Mouse (Mus musculus) heart, adult 8-10 months (tissue): Measurements from ENCODE around the gene Iqcn. TPM values are rescaled to one million over a fixed set of nuclear protein-coding genes. Genes with fewer than 3 reads are reported as not detected.

Experiments
- DNase-seq: peaks from one replicate; pipeline ENCODE4 v3.0.0; 2022; ENCODE audit warnings: low spot score
- total RNA-seq, 4 experiments: library from RNA; stranded (reverse); gene quantifications; 2 replicates each; pipeline ENCODE4 v1.2.4; 2022

Iqcn gene
- total RNA-seq, 4 experiments from 2014 or later, result 0.06 TPM; not detected in 3

DNA sequence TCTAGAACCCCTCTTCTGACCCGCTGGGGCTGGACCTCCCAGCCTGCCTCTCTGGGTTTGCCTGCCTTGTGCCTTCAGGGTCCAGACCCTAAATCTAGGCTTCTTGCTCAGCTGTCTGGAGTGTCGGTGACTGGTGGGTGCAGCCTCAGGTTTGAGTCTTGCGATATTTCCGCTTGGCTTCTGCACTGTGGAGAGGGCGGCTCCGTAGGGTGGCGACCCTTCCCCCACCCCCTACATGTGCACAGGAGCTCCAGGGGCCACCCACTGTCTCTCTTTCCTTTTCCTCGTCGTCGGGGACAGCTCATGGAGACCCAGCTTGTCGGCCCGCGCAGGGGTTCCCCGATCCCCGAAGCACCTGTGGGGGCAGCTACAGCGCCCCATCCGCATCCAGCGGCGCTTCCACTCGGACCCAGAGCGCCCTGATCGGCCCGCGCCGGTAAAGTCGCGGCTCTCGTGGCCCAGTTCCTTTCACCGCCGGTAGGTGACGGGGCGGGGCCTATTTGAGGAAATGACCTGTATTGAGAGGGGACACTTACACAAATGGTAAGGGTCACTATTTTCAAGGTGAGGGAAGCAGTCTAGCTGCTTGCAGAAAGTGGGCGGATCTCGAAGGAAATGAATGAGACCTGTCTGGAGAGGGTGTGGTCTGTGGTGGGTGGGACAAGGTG is 26.7 kb downstream of the Iqcn start:
- DNase-seq, result no peak

DNA sequence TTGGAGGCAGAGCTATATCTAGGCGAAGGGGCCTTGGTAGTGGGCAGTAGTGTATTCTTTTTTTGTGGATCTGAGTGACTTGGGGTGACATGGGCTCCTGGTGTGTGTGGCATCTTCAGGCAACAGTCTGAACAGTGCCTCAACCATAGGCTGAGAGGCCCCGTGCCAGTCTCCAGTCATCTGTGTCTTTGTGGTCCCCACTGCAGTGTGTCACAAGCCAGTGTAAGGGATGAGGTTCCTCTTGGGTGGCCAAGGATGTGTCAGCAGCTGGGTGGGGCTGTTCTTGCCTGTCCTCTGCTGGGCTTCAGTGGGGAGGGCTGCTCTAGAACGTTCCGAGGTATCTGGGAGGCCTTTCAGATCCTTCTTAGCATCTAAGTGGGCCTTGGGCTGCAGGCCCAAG is 27.7 kb downstream of the Iqcn start:
- no peak for DNase-seq

DNA sequence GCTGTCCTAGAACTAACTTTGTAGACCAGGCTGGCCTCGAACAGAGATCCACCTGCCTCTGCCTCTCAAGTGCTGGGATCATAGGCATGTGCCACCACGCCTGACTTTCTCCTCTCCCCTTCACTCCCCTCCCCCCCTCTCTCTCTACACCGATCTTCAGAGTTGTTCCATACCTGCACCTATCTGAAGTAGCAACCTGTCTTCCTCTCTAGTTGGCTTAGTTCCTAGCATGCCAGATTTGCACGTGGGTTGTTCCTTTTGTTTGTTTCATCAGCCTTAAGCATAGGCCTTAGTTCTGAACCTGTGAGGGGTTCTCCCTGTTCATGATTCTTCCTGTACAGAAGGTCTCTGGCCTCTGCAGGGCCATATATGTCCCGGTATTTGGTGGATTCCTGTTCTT is 34.4 kb downstream of the Iqcn start:
- no peak for DNase-seq

DNA sequence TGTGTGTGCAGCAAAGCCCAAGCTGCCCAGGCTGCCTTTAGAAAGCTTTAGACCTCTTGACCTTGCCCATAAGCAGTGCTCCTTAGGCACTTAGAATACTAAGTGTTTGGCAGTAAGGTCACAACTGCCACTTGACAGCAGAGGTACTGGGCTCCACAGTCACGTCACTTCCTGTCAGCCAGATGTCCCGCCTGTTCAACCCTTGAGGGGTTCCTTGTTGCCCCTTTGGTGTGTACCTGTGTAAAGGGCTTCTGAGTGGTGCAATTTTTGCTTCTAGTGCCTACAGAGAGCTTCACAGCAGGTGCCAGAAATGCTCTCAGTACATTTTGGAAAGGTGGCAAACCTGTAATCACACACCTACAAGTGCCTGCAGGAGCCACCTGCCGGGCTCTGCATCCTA is 35.0 kb downstream of the Iqcn start:
- no peak for DNase-seq

DNA sequence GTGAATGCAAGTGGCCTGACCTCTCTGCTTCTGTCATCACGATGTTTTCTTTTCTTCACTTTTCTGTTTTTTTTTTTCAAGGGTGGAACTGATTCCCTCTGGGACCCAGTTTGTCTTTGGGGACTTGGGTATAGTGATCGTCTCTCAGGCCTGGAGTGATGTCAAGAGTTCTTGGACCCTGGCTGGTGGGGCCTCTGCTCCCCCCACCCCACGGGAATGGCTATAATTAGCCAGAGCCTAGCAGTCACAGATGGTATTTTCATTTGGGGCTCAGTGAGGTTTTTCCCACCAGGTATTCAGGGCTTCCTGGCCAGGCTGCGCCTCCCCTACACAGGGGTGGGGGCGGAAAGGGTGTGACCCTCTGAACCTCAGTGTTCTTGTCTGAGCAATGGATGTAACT is 38.4 kb downstream of the Iqcn start:
- DNase-seq, result no peak

DNA sequence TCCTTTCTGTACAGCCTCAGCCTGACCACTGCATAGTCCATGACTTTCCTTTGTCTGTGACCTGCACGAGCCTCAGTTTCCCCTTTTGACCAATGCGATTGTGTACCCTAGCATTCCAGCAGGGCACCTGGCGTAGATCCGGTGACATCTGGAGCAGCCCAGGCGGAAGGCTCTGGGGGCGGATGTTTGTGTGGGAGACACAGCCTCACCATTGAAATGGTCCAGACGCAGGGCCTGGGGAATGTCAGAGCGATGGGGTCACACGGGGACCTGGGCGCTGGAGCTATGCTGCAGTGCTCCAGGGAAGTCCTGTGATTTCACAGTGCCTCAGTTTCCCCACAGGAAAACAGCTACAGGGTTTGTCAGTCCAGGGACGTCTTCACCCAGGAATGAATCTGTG is 38.9 kb downstream of the Iqcn start:
- DNase-seq, result no peak

DNA sequence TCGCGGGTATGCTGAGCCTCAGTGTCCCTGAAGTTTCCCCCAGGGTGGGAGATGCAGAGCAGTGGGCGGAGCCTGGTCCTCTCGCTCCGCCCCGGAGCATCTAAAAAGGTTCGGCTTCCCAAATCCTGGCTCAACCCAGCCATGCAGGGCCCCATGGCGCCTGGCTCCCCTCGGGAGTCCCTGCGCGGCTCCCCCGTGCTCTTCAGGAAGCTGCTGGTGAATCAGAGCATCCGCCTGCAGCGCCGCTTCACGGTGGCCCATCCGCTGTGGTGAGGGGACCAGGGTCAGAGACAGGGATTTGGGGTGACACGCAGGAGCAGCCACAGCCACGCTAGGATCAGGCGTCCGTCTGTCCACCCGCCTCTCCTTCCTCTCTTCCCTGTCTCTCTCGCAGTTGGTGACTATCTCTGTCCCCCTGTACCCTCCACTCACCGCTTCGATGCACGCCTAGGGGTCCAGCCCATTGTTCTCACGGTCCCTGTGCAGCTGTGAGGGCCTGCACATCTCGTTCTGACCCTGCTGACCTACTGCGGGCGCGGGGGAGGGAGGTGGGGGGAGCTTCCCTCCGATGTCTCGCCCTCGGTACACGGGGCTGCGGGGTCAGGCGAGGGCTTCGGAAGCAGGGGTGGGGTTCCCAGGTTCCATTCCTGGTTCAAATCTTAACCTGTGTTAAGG is 39.9 kb downstream of the Iqcn start:
- DNase-seq, result no peak

DNA sequence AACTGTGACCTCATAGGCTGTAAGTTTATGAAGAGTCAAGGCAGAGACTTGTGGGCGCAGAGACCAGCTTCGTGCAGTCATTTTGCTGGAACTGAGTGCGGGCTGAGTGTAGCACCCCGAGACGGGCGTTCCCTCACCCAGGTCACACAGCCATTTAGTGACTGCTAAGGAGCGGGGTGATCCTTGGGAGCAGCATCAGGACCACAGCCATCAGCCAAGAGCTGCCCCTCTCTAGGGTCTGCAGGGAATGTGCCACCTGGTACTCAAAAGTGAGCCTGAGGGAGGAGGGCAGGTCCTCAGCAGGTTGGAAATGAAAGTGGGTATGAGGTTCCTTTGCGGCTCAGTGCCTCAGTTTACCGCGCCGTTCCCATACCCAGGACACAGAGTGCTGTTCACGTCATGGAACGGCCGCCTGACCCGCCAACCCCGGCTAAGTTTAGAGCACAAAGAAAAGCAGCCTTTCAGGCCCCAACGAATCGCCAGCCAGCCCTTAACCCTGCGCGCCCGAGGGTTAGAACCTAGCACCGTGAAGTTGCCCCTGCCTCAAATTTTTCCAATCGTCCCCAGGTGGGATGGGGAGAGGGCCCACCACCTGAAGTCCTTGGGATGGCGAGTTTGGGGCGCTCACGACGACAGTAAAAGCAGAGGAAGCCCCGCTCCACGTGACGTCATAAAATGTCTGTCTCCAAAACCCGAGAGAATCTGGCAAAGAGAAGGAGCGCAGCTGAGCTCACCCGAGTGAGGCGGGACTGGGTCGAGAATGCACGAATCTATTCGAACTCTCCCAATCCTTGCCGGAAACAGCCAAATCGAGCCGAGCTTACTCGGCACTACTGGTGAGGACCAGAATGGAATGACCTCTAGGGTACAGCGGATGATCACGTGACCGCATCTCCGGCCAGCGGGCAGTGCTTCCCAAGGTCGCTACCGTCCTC is 40.7 kb downstream of the Iqcn start:
- peak; percentile 83 for DNase-seq

DNA sequence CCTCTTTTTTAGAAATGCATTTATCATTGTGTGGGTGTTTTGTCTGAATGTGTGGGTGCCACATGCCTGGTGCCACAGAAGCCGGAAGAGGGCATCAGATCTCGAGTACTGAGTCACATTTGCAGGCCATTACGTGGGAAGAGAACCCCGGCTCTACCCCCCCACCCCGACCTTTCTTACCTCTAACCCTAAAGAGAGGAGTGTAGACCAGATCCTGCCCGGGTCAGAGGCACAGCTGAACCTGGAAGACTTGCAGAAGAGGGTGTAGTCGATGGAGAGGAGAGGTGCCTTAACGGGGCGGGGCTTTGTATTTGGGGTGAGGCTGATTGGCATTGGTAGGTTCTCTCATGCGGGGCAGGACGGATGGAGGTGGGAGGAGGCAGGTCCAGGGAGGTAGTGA is 41.5 kb downstream of the Iqcn start:
- DNase-seq, result no peak

DNA sequence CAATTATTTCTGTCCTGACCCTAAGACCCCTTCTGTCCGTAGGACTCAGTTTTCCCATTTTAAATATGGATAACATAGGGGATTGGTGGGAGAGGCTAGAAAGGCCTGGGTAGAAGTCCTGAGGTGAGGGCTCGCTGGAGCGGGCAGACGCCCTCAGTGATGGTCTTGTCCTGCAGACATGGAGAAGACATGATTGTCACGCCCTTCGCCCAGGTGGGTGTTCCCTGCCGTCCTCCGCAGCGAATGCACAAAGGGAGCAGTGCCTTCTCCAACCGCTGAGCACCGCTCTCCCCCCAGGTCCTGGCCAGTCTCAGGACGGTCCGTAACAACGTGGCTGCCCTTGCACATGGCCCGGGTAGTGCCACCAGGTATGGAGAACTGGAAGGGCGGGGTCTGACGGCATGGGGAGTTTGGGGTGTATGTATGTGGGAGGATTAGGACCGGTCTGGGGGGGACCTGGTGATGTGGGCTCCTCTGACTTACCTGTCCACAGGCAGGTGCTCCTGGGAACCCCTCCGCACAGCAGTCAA is 42.5 kb downstream of the Iqcn start:
- no peak for DNase-seq

DNA sequence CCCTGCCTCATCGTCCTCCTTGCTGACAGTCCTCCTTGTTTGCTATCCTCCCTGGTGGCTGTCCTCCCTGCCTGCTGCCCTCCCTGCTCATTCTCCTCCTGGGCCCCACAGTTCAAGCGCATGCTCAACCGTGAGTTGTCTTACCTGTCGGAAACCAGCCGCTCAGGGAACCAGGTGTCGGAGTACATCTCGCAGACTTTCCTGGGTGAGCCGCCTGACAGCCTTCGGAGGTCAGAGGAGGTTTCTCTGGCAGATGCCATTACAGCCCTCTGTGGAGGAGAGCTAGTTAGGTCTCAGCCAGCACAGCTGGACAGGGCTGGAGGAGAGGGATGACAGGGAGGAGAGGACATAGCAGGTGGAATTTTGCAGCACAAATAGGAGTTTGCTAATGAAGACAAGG is 43.4 kb downstream of the Iqcn start:
- no peak for DNase-seq

DNA sequence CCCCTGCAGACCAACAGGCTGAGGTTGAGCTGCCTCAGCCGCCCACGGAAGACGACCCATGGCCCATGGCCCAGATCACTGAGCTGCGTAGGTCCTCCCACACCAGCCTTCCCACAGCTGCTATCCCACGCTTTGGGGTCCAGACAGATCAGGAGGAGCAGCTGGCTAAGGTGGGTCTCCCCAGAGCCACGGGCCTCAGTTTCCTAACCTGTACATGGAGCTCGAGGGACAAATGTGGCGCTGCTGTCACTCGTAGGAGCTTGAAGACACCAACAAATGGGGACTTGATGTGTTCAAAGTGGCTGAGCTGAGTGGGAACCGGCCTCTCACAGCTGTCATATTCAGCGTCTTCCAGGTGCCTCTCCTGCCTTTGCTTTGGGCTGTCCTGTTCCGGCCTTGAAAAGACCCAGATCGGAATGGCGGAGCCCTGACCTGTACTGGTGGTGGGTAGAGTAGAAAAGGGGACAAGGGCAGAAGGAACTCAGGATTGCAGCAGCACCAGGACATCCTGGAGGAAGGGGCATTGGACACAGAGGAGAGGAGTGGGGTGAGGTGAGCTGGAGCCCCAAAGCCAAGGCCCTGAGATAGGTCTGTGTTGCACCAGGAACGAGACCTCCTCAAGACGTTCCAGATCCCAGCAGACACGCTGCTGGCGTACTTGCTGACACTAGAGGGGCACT is 44.1 kb downstream of the Iqcn start:
- no peak for DNase-seq

DNA sequence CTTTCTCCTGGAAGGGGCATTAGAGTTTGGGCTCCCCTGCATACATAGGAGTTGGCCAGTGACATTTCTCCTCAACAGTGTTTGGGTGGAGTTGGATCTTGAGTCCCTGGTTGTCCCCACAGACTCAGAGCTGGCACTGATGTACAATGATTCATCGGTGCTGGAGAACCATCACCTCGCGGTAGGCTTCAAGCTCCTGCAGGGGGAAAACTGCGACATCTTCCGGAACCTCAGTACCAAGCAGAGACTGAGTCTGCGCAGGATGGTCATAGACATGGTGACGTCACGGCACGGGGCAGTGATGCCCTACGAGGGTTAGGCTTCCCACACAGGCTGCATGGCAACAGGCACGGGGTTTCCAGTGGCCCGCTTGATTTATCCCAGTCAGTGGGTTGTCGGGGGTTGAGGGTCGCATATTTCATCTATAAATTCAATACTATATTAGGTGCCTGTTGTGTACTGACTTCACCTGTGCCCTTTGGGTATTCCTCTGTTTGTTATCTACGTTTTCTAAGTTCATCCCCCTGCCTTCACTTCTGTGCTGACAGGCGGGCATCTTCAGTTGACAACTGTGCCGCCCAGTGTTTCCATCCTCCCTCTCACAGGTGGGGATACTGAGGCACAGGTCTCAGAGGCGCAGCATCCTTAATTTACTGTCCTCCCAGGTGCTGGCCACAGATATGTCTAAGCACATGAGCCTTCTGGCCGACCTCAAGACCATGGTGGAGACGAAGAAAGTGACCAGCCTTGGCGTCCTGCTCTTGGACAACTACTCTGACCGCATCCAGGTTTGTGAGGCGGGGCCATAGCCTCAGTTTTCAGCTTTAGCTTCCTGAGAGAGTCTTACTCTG is 45.2 kb downstream of the Iqcn start:
- no peak for DNase-seq

DNA sequence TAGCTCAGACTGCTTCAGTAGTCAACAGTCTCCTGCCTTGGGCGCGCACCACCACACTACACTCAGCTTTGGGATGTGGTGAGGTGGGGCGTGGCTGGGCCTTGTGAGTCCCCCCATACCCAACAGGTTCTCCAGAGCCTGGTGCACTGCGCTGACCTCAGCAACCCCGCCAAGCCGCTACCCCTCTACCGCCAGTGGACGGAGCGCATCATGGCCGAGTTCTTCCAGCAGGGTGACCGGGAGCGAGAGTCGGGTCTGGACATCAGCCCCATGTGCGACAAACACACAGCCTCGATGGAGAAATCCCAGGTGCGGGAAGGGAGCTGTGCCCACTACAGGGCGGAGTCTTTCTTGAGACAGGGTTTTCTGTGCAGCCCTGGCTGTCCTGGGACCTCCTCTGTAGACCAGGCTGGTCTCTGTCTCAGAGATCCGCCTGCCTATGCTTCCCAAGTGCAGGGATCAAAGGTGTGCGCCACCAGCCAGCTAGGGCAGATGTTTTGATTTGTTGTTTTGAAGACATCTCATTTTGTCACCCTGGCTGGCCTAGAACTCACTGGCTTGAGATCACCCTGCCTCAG is 45.9 kb downstream of the Iqcn start:
- no peak for DNase-seq

DNA sequence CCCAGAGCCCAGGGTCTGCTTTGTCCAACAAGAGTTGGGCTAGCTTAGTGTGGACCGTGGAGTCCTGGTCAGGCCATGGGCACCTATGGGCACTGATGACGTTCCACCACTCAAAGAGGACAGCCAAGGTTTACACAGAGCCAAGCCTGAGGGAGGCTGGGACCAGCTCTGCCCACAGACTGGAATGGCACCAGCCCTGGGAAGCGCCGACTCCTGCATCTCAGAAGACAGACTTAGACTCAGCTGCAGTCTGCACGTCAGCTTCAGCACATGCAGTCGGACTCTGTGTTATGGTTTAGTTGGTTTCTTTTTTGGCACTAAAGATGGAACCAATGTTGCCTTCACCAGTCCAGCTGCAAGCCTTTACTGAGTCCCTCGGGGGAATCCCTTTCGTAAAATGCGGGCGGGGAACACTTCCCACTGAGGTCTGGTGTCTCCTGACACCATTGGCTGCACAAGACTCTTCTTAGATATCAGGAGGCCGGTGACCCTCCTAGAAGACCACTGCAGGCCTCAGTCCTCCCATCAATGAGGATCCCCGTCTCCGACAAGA is 46.9 kb downstream of the Iqcn start:
- no peak for DNase-seq

DNA sequence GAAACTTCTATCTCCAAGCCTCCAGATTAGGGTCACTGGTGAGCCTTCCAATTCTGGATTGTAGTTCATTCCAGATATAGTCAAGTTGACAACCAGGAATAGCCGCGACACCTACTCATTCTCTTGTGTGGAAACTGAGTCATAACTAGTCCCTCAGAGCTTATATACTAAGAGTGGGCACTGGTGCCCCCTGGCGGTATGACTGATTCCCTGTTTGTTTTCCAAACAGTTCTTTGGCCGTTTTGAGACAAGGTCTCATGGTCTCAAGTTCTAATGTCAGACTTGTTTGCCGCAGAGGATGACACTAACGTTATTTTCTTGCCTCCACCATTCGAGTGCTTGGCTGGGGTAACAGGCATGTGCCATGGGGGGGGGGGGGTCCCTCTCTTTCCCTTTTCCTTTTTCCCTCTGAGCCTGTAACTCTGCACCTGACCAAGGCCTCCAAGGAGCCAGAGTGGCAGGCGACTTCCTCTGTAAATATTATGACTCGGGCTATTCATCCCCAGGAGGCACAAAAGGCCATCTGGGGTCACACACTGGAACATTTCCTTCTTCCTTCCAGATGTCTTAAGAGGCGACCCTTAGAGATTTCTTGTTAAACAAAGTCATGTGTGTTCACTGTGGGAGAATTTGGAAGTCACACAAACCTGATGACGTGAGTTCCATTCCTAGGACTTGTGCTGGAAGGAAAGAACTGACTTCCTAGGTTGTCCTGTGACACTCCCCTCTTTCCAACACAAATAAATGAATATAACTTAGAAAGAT is 48.9 kb downstream of the Iqcn start:
- DNase-seq, result peak; percentile 94

DNA sequence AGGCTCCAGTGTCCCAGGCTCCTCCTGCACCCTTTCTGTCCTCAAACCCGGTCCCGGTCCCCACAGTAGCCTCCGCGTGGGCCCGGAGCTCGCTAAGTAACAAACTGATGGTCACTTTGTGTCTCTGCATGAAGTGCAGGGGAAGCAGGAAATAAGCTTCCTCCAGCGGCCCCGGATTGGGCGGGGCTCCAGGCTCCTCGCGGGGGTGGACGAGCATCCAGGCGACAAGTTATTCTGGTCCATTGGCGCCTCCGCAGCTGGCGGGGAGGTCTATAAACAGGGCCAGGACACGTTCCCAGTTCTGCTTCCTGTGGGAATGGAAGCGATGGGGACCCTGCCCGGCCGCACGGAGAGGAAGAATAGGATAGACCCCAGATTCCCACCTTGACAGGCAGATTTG is 49.9 kb downstream of the Iqcn start:
- peak; percentile 95 for DNase-seq

DNA sequence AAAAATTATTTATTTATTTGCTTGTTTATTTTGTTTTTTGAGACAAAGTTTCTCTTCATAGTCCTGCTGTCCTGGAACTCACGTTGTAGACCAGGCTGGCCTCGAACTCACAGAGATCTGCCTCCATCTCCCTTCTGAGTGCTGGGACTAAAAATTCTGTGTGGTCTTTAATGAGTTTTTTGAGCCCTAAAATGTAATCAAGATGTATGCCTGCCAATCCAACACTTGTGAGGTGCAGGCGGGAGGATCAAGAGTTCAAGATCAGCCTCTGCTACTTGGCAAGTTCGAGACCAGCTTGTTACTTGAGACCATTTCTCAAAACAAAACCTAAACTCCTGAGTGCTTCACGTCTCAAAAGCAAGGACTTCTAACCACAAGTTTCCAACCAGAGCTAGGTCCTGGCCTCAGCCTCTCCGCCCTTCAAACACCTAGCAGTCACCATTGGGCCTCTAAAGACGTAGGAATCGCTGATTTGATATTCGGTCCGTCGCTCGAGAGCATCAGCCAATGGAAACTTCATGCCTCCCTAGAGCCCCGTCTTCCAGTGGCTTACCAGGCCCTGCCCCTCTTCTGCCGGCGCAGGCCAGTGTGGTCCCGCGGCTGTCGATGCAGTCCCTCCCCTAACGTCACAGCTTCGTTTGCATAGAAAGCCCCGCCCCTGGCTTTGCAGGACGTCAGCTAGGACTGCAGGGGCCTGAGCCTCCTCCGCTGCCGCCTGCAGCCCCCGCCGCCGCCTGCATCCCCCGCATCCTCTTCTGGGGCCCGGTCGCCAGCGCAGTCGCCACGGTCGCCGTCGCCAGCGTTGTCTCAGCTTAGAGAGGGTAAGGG is 51.0 kb downstream of the Iqcn start, which contains the start of gene Rab3a:
Rab3a (plus strand) TSS at position 637 of the 828 bp plus-strand sequence.
- DNase-seq, result peak; percentile 98
